Mouse (Mus musculus): ENCODE data around the gene Frem1.

Gene Frem1

DNA sequence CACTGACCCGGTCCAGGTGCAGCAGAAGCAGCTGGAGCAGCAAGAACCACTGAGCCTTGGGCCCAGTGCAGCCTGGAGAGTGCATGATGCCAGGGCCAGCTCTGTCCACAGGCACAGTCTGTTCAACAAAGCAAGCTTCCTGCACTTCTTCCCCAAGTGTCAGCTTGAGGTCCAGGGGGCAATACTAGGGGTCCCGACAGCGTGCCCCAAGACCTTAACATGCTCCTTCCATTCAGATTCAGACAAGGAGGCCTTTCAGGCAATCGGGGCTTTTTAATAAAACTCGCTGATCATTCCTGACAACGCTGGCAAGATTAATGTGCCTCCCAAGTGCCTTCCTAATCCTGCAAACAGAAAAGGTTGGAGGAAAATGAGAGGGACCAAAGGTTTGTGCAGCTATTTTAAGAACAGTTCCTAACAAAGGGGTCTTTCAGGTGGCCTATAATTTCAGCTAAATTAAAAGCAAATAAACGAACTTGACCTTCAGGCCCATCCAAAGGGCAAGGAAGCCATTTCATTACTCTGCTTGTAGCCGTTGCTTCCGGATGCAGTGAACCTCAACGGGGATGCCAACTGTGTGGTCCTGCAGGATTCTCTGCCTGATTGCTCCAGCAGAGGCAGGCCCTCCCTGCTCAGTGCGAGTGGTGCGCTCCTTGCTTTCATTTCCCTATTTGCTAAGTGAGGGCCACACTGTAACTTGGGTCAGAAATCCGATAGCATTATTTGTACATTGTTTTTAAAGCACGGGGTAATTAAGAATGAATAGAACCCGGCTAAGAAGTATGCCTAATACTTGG is 31.2 kb downstream of the Frem1 start:
- DNase-seq: peak; percentile 24

DNA sequence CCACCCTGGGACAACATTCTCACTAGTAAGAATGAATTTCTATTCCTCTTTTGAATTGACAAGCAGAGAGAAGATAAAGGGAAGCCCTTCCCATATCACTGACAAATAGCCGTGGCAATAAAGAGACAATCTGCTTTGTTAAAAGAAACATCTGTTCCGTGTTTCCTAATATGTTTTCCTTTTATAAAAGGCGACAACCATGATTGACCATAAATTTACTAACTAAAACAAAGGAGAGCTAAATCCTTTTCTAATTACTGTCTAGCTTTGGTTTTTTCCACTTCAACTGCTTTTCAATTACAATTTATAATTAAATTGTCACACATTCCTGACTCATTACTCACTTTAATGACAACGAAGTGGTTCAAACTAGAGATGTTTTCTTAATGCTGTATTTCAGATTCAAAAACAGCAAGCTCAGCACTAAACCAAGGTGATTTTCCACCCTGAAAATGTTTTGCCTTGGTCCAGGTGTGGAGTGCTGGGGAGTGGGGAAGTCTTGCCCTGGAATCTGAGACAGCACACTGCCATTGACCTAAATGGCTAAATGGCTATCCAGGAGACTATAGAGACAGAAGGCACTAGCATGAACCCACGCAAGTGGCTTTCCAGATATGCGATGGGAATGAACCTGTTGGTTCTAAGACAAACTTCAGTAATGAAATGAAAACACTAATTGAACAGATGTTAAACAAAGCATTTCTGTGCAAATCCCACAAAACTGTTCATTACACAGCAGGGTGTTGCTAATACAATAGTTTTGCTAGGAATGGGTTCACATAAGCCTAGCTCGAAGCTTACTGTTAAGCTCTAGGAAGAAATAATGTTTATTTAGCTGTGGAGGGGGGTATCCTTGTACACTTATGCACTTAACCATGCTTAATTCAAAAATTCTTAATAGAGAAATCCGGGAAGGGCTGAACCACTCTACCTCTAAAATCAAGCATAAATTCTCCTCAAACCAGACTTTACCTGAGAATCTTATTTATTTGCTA is 33.7 kb downstream of the Frem1 start:
- DNase-seq: no peak

DNA sequence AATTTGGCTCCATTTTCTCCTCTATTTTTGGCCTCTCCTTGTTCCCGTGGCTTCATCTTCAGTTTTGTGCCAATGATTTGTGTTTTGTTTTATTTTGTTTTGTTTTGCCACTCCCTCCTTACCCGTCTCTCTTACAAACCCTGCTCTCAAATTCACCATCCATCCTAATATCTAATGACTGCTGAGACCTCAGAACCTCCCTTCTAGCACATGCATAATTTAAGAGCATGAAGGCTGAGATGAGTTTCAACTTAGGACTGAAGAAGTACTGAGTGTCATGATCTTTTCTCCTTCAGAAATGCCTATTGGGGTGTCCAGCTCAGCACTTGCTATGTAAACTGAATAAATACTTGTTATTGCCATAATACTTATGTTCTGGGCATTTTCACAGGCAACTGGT is 37.6 kb downstream of the Frem1 start:
- DNase-seq: no peak

DNA sequence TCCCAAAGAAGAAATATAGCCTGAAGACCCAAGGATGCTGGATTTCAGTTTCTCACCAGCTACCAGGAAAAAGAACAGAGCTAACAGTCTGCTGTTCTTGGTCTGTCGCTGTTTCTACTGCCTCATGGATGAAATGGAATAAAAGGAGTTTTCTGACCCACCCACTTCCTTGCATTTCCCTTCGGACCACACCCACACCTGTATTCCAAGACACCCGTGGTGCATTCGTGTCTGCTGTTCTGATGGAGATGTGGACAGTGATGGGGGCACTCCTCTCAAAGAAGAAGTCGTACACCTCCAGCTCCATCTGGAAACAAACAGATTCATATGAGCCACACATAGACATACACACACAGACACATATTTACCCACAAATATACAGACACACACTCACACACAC is 48.1 kb downstream of the Frem1 start:
- DNase-seq: no peak

DNA sequence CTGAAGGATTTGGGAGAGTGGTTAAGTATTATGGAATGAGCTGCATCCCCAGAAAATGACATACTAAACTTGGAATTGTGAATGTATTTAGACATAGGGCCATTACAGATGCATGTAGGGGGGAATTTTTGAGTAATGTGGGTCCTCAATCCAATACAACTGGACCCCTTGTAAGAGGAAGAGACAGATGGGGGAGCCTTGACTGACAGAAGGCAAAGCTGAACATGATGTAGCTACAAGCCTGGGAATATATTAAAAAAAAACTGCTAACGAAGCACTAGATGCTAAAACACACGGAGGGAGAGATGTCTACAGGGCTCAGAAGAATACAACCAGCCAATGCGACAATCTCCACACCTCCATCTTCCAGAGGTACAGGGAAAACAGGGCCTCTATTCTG is 60.1 kb downstream of the Frem1 start:
- DNase-seq: no peak

DNA sequence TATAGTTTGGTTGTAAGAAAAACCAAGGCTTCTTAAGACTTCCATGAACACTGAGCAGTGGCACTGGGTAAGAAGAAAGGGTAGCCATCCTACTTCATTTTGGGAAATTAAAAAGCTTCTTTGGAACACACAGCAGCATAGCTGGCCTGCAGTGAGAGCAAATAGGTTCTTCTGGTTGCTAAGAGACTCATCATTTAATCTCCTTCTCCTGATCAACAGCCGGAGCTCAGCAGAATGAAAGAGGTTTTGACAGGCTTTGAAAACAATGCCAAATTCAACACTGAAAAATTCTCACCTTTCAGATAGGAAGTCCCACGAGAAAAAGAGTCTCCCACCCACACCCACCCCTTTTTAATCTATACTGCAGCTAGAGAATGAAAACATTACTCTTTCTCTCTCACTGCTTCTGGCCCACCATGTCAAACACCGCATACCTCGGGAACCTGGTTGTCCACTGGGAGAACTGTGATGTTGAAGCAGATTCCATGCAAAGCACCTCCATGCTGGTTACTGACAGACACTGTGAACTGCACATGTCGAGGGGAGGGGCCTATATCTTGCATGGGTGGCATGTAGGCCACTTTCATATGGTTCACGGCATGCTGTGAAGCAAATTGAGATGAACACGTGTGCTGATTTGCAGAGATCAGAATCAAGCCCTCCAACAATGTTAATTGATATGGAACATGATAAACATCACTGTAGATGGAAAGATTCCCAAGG is 61.0 kb downstream of the Frem1 start:
- DNase-seq: no peak

DNA sequence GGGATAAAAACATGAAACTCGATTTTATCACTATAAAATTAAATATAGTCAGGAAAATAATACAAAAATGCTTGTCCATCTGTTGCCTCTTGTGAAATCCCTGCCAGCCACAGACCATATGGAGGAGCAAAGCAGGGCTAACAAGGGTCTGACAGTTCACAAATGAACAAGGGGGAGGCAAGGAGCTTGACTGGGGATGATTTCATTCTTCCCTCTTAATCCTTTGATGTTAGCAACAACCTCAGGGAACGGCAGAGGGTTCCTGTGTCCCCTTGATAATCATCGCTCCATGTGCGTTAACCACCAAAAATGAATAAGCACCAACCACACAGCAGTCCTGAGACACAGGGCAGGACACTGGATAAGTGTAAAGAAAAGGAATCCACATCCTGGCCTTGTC is 79.8 kb downstream of the Frem1 start:
- no peak for DNase-seq

DNA sequence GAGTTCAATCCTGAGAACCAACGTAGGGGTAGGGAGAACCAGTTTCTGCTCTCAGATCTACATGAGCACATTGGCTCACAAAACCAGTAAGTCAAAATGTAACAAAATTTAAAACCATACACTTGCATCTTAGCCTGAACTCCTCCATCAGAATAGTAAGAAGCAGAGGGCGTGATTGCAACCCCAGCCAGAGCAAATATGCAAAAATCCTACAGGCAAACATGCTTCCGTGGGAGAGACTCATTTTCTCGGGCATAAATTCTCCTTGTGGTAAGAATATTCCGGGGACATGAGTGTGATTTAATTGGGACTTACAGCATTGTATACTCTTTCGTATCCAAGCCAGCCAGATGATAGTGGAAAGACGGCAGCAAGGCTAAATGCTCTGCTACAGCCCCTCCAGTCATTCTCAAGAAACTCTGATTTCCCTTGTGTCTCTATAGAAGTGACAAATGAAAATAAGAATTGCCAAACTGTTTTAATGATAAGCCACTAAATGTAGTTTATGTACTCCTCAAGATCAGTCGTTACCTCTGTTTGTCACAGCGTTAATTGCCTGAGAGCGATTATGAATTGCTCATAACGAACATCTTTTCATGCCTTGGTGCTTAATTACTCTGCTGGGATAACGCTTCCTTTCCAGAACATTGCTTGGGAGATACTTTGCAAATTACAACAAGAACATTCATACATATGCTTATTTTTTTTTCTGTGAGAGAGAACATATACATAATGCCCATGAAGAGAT is 81.1 kb downstream of the Frem1 start:
- DNase-seq: no peak

DNA sequence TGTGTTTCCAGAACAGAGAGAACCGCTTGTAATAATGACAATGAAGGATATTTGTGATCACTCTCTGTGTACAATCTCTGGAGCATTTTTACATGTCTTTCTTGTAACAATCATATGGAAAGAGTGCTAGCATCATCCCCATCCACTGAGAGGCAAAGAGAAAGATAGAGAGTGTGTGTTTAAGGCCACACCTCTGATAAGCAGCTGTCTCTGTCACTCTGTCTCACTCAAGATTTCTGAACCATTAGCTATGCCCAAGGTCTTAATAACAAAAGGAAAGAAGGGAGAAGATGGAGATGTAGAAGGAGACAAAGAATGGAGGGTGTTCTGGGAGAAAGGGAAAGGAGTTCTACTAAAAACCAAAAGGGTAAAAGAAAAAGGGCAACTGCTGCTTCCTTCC is 91.1 kb downstream of the Frem1 start:
- no peak for DNase-seq

DNA sequence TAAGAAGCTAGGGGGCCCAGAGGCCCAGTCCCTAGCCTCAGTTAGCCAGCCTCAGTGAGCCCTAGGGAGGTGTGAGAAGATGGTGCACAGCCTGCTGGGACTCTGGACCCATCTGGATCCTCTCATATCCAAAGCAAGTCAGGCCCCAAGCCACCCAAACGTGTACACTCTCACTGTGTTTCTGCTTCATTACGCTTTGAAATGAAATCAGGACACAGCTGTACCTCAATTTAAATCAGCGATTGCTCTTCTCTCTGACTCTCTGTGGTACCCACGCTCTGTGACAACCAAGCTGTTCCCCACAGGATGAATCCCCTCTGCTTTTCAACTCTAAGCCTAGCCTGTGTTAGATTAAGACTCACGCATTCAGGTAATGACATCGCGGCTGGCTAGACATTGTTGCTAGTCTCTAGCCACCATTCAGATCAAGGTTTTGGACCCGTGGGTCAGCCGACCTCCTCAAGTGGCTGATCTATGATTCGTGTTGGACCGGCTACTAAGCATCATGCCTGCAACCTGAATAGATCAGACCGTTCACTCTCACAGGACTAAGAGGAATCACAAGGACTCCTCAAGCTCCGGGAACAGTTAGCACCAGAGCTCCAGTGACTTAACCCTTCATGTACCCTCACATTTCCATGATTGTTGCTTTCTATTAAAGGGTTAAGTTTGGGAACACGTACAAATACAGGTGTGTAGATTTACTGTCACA is 94.2 kb downstream of the Frem1 start:
- DNase-seq: no peak

DNA sequence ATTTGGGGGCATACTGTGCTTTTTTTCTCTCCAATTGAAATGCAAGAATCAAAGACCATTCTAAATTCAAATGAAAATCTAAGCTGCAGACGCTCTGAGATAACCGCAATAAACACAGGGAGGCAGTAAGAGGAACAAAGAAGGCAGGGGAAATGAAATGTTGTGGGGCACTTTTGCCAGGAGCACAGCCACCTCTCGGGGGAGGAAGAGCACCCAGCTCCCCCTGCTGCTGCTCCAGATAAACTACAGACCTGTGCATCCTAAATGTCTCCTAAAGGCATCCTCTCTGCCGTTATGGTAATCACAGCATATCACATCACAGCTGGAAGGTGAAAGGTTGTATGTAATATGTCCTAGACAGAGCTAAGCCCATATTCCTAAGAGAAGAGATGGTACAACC is 98.1 kb downstream of the Frem1 start:
- DNase-seq: no peak

DNA sequence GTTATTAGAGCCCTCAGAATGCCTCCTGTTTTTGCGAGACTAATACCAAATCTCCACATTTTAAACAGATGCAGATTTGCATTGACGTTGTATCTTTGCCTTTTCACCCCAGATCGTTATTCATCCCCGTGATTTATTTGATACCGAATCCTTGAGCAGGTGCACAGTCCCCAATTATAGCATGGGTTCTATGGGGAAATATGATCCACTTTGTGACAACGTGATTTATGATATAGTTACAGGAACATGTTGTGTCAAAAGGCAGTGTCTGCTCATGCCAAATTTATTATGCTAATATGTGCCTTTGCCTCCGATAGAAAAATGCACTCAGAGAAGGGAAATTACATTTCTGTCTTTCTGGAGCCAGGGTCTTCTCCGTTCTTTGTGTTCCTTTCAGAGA is 102.6 kb downstream of the Frem1 start:
- no peak for DNase-seq

DNA sequence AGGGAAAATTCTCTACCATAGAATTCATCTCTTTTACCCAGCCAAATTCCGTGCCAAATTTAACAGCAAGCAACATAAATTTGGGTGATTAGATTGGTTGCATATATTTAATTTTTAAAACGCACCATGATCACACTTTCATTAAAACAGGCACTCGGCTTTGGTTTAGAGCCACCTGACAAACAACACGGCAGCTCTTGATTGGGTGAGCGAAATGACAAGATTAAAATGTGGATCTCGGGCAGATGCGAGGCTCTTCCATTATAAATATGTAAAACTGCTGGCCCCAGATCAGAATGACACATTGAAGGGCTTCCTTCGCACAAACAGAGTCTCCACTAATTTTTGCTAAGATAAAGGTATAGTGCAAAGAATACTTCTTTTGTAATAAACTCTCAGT is 105.4 kb downstream of the Frem1 start:
- no peak for DNase-seq

DNA sequence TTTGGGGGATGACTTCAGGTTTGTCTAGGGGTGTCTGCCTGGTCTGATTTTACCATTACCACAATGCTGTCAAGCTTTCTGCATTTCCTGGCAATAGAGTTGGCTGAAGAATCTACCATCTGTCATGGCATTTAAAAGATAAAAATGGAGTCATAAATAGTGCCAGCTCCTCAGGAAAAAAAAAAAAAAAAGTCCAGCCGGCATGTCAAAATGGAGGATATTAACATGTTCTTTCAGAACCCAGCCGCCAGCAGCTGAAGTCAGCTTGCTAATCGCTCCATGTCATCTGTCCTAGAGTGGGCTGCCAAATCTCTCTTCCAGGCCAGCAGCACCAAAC is 105.9 kb downstream of the Frem1 start:
- no peak for DNase-seq

DNA sequence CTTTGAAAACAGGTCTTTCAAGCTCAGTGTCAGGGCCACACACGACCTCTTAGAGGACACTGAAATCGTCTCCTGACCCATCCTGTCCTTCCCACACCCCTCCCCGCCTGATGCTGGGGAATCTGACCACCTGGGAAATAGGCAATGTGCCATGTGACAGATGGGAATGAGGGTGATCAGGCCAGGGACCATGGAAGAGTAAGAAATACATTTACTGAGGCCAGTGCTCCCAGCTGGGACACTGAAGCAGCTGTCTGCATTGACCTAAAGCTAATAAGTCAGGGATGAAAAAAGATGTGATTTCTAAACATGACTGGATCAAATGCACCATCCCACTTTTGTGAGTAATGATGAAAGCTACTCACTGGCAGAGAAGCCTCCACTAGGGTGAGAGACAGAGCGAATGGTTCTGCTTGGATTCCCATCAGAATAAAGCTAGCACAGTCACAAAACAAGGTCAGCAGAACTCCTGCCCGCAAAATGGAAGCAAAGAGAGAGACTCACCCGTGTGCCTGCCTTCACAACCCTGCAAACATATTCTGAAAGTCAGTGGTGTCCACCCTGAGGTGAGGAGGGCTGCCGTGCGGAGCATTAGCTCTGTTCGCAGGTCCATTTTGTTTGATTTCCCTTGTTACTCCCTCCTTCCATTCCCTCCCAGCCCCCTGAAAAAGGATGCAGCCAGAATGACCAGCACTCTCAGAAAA is 106.4 kb downstream of the Frem1 start:
- DNase-seq: no peak

DNA sequence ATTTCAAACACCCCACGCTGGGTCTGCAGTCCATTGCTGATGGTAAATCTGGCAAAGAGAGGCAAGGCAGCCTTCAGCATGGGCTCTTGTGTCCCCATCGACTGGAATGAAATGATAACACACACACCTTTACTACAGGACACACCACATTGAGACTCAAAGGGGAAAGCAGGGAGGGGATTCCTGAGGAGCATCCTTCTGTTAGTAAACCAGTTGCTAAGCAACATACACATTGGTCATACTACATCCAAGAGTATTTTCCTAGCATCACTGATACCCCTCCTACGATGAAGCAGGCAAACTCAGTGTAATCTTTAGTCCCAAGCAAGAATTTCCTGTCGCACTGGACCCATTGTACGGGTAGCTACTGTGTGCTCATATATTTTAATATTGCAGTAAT is 111.5 kb downstream of the Frem1 start:
- DNase-seq: no peak

DNA sequence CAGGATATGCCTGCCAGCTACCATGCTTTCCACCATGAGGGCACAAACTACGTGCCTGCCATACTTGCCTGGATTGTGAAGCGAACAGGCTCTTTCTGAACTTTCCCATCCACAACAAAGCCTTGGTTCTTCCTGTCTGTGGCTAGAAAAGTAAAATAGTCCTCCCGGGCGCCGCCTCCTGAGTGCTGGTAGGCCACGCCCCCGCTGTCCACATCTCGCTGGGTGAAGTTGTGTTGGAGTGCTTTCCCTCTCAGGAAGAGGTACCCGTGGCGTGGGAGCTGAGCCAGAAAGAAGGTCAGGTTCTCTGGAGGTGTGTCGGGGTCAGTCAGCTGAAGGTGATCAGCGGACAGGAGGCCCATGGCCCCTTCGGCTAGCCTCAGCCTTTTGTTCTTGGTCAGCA is 111.9 kb downstream of the Frem1 start:
- DNase-seq: no peak

DNA sequence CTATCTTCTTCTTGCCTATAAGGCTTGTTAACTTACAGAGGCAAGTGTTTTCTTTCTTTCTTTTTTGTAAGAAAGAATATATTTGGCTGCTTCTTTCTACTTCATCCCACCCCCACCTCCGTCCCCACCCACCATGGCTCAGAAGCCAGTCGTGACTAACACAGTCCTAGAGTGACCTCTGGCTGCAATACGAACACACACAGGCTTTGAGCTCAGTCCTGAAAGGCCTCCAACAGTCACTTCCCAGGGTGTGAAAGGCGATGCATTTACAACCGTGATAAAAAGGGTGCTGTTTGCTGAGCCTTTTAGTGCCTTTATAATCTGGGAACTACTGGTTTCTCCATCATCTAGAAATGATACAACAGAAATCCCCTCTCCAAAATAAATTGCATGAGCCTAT is 117.8 kb downstream of the Frem1 start:
- DNase-seq: peak; percentile 30

DNA sequence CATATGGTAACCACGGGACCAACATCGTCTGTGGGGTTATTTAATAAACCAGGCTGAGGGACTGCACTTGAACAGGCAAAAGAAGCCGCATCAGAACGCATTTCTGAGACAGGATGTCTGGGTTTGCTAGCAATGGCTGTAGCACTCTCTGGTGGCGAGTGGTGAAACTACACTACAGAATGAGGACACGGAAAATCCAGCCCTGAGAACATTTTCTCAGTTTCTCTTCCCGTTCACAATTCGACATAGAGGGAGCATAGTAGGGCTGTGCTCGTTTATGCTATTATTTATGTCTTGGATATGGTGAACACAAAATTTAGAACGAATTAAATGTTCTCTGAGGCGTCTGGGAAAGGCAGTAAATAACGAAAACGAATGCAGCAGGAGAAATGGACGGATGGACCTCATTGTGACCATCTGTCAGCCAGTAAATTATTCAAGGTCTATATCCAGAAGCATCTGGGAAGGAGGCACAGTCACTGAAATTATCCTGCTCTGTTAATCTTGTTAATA is 118.4 kb downstream of the Frem1 start:
- peak; percentile 77 for DNase-seq

DNA sequence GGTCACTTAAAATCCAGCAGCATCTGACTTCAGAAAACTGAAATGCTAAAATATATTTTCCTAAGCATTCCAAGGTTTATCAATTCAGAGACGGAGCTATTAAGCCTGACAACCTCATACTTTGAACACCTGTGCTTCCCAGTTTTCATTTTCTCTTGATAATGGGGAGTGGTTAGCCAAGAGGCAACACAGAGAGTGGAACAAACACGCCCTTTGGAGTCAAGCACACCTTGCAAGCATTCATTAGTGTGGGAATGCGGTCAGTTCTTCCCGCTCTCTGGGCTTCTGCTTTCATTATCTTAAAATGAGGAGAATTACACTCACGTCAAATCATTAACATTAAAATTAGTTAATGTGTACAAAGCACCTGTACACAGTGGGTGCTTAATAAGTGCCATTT is 122.1 kb downstream of the Frem1 start:
- no peak for DNase-seq

DNA sequence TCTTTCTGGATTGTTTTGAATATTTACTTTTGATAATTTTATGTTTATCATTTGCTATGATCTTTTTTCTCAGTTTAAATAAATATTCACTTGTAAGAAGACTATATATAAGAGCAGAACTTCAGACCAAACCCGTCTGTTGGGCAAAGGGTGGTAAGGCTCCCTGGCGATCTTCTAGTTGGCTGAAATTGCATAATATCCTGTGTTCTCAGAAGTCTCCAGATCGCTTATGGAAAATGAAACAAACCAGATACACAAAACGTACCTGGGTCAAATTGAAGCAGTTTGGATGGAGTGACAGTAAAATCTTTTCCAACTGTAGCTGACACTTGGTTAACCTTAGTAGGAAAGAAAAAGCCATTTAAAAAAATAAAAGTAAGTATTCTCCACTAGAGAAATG is 130.2 kb downstream of the Frem1 start:
- no peak for DNase-seq

Data from kidney, postnatal 14 days (tissue).